Mouse (Mus musculus): ENCODE results near the gene Zfp189.
A peak's percentile ranks its signal among the peaks of the same experiment; 100 is the strongest.
"Not testable (repeated sequence)": the region's sequence is repeated elsewhere in the genome, so short reads cannot be mapped to it uniquely, and the experiment has no call there.

Gene Zfp189

DNA sequence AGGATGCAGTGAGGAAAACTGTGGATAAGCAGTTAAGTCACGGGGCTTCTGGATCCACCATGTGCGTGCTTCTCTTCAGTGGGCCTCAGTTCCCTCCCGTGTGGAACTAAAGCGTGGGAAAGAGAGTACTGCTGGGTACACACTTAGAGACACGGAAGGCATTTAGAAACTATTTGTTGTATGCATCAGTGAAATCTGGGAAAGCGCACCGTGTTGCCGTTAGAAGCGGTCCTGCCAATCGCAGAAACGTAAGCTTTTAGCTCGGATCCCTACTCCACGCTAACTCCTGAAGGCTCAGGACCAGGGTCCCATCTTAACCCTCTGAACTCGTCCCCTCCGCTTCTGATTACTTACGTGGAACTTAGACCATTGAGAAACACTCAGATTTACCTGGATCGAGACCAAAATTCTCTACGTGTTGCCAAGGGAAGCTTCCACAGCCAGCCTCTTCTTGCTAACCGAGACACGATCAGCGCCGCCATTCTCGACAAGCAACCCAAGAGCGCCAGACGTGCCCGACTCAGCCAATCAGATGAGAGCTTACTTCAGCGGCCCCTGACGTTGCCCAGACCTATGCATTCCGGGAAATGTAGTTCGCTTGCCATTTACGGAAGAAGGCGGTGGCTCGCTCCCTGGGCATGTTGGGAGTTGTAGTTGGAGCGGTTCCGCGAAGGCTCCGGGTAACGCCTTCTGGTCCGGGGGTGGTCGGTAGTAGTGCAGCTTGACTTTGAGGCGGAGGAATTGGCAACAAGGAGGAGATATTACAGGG, at the start of gene Zfp189, which contains the start of gene Mrpl50:
TSS of gene Zfp189 (plus strand) at position 605 of the 769 bp plus-strand sequence.
TSS of gene Mrpl50 (minus strand) at position 522 of the 769 bp plus-strand sequence.
- peak; percentile 96 for DNase-seq (ENCODE audit: low spot score)

DNA sequence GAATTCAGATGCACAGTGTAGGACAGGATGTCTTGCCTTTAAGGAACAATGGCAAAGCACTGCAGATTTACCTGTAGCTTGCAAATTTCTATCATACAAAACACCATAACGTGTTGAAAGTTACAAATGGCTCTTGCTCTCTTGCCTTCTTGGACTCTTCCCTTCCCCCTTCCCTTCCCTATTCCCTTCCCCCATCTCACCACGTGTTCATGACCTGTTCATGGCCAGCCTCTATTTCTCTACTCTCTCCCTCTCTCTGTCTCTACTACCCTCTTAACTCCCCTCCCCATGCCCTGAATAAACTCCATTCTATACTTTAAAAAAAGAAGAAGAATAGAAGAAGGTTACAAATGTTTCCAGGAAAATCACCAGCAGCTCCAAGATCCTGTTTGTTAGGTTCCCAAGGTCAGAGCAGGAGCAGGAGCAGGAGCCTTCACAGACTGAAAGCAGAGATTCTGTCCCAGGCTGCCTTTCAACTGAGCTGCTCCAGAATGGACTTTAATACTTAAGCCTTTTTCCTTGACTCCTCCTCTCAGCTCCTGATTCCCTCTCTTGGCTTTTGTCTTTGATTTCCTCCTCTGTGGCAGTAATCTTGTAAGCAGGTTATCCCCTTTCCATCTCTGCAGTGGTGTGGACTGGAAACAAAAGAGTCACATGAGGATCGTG, 47.4 kb upstream of the Zfp189 start, which contains the start of gene Acnat1:
TSS of gene Acnat1 (minus strand) at position 478 of the 666 bp plus-strand sequence.
- DNase-seq (ENCODE audit: low spot score): no peak

DNA sequence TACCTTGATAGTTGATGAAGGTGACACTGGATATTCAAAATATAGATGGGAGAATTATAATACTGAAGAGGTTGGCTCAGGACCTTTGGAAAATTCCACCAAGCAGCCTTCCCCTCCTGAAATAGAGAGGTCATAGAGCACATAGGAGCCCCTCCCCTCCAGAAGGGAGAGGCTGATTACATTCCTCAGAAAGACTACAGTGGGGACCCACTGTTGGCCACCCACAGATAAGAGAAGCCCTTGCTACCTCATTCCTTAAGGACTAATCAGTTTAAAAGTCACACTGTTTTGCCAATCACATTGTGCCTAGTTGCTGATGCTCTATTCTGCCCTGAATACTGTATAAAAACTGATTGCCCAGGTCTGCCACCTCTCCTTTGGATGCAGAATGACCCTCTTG, 46.4 kb upstream of the Zfp189 start:
- no peak for DNase-seq (ENCODE audit: low spot score)

DNA sequence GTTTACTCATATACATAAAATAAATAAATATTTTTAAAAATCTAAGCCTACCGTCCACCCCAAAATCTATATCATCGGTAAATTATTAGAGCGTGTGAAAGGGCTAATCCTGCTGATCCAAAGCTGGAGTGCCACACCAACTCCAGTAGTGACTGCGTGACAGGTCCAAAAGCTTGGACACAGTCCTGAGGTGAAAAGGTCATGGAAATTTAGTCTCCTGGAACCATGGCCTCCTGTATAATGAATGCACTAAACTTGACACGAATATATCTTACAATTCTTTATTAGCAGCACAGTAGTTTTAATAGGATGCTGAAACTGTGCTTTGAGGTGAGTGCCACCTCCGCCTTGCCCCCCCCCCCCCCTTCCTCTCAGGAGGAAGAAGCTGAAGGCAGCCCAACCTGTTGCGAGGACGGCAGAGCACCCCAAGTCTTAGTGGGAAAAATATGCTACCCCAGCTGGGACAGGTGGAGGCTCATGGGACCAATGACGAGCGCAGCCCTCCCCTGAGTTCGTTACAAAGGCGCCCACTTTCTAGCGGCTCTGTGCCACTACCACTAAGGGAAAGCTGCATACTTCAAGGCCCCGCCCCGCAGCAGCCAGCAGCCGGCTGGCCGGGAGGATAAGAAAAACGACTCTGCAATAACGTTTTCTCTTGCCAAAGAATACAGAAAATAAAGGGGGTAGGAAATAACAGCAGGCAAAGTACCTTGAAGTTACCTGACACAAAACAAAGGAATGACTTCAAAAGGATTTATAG, 42.7 kb upstream of the Zfp189 start:
- no peak for DNase-seq (ENCODE audit: low spot score)

DNA sequence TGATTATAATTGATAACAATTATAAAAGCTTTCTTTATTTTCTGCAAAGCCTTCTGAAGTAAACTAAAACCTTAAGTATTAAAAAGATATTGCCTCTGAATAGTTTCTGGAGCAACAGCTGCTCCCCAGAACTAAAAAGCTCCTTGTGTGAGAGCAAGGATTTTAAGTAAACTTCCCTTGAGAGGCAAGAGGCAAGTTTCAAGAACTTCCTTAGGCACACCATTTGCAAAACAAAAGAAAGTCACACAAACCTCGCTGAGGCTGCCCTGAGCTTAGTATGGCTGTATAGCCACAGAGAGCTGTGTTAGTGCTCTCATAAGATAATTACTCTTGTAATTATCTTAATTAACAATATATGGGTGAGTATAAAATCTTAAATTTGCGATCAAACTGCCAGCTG, 41.9 kb upstream of the Zfp189 start:
- not testable (repeated sequence) for DNase-seq (ENCODE audit: low spot score)

DNA sequence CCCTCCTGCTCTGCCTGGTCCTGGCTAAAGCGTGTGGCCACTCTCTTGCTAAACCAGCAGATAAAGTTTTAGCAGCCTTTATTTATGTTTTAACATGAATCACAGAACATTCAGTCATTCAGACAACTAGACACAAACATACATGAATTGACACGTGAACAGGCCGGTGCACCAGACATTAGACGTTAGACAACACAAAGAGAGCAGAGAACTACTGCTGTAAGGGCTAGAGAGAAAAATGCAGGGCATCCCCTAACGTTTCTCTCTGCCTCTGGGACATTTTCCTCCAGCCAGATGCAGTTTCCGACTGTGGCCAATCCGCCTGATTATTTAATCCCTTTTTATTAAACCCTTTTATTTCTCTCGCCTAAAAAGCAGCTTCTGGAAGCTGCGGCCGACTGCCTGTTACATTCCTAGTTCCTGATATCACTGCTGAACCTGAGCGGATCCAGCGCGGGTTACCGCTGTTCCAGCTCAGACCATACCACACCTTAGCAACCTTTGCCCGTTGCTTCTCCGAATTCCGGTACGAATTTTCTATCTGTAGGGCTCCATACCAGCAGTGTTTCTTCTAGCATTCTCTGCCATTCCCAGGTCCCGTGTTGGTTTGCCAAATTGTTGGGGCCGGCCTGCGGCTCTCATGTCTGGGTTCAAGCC, 40.7 kb upstream of the Zfp189 start:
- no peak for DNase-seq (ENCODE audit: low spot score)

DNA sequence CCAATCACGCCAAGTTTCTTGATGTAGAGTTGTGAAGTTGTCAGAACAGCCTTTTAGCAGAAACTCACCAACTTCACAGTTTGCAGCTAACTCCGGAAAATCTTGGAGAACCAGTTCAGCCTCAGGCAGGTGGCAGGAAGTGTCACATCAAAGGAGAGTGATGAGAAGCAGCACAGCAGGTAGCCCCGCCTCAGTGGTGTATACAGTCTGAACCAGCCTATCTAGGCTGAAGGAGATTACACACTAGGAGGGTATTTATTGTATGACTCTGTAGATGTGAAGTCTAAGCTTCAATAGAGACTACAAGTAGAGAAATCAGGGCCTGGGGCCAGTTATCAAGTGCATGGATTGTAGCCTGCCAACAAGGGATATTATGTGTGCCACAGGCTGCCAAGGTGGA, 40.1 kb upstream of the Zfp189 start:
- DNase-seq (ENCODE audit: low spot score): no peak

DNA sequence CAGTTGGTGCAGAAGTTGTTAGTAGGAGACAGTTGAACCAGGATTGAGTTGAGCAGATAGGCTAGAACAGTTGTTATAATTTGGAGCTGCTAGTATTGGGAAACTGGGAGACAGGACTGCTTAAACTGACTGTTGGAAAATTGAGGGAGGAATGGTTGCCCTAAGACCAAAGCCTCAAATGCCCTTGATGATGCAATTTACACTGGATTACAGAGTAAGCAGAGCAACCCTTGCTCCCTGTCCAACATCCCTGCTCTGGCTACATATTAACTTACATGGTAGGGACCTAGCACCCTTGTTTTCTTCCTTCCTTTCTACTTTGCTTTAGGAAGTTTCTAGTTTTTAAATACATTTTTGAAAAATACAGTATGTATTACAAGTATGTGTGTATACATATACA, 35.5 kb upstream of the Zfp189 start:
- no peak for DNase-seq (ENCODE audit: low spot score)

DNA sequence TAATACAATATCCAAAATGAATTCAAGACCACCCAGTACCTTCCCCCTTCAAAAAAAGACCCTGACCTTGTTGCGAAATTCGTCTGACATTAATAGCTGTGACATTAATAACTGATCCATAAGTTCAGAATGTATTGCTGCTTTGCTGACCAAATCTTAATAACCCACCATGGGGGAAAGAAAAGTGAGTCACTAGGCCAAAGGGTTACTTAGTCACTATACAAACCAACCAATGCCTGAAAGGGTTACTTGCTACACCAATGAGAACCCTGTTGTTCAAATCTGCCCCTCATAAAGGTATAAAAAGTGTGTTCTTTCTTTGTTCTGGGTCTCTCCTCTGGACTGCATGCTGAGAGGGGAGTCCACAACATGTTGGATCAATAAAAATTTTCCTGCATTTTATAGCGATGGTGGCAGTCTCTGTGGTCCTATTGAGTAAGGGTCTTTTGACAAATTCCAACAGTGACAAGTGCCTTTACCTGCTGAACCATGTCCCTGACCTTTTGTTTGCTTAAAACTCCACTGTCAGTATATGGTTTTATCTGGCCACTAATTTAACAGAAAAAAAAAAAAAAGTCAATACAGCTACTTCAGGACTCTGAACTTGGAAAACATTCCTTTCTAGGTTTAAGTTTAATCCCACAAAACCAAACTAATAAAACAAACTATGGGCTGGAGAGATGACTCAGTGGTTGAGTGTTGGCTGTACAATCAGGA, 34.9 kb upstream of the Zfp189 start:
- not testable (repeated sequence) for DNase-seq (ENCODE audit: low spot score)

DNA sequence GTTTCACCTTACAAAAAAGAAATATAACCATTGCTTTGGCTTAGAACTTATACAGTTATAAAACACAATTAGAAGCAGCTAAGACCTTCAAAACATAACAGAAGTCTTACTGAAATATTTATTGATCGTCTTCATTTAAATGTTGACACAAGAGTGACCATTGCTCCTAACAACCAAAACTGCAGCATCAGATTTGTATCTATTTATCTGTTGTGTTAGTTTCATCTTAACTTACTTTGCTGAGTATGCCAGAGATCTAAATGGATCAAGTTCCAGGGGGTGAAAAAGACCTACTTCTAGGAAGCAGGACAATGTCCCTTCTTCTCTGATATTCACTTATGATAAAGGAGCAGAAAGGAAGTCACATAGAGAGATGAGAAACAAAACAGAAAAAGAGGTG, 17.4 kb upstream of the Zfp189 start:
- DNase-seq (ENCODE audit: low spot score): no peak

DNA sequence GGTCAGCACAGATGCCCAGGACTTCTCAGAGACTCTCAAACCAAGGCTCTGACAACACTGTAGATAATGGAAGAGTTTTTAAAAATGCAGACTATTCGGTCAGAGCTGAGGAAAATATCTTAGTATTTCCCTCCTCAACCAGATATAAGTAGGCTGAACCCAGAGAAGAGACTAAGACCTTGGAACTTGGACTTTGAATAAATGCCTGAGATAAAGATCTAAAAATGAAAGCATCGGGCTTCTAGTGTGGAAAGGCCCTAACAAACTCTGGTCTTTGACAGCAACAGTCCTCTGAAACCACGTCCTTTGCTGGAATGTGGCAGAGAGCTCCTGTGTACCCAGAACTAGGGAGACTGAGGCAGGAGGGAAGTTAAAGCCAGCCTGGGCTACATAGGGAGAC, 14.6 kb upstream of the Zfp189 start, which contains the start of gene Baat:
TSS of gene Baat (minus strand) at position 172 of the 400 bp plus-strand sequence.
- DNase-seq (ENCODE audit: low spot score): no peak

DNA sequence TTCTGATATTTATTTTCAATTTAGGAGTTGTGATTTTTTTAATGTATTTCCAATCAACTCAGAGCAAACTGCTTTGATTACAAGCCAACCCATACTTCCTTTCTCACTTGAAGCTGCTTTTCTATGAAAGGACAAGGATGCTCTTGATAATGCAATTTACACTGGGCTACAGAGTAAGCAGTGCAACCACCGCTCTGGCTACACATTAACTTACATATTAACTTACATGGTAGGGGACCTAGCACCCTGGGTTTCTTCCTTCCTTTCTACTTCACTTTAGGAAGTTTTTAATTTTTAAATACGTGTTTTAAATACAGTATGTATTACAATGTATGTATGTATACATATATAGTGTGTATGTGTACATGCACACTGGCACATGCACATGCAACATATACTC, 11.8 kb upstream of the Zfp189 start:
- DNase-seq (ENCODE audit: low spot score): no peak

DNA sequence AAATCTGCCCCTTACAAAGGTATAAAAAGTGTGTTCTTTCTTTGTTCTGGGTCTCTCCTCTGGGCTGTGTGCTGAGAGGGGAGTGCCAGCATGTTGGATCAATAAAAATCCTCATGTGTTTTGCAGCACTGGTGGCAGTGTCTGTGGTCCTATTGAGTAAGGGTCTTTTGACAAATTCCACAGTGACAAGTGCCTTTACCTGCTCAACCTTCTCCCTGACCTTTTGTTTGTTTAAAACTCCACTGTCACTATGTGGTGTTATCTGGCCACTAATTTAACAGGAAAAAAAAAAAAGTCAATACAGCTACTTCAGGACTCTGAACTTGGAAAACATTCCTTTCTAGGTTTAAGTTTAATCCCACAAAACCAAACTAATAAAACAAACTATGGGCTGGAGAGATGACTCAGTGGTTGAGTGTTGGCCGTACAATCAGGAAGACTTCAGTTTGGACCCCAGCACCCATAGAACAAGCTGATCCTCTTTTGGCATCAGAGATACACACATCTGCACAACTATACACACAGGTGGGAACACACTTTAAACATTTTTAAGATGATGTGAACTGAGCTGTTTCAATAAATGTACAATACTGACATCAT, 10.6 kb upstream of the Zfp189 start:
- DNase-seq (ENCODE audit: low spot score): not testable (repeated sequence)

DNA sequence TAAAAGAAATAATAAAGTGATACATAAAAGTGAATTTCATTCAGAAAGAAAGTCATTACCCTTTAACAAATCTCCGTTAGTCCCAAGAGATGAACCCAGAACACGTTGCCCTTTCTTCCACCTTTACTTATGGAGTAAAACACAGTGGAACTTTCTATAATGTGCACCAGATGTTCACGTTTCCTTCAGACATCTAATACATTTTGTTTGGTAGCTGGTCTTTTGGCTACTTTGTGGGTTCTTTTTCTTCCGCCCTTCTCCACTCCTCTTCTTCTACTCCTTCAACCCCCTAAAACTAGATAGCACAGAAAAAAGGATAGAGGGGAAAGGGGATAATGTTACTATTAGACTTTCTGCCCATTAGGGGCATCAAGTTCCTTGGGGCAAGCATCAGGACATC, 8.3 kb upstream of the Zfp189 start:
- DNase-seq (ENCODE audit: low spot score): no peak

DNA sequence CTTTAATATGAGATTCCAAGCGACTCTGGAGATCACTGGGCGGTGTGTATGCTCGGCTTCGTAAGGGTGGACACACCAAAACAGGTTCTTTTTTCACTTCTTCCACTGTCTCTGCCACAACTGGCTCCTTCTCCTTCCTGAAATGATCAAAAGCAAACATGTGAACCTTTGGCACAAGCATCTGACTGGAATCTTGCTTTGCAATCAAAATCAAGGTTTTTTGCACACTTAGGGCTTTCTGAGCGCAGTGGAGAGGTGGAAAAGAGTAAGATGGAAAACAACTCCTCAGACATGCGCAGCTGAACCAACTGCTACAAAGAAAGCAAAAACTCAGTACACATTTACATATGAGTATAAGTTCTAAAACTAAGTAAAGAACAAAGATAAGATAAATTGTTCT, 6.5 kb upstream of the Zfp189 start:
- DNase-seq (ENCODE audit: low spot score): no peak

DNA sequence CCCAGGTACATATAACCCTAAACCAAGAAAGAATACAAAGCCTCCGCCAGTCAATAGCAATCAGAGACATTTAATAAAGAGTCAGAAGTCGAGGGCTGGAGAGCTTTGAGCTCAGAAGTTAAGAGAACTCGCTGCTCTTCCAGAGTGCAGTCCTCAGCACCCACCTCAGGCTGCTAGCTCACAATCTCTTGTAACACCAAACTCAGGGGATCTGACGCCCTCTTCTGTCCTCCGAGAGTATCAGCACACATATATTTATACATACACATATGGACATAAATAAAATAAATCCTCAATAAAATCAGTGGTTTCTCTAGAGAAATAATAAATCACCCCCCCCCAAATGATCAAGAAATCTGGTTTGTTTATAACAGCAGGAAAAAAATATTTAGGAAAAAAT, 1.5 kb upstream of the Zfp189 start:
- no peak for DNase-seq (ENCODE audit: low spot score)

DNA sequence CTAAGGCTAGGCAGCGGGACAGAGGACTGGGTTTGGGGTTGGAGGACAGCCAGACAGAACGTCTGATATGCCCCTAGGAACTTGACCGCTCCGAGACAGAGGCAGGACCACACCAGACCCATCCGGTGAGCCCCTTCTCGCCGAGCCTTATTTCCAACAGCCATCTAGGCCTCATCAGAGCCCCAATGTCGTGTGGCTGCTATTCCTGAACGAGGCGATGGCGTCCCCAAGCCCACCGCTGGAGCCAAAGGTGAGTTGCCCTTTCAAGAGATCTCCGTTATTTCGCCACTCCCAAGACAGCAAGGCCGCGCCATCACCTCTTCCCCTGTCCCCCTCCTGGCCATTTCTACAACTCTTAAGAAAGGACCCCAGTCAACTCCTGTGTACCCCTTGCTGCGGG, 370 bp downstream of the Zfp189 start:
- no peak for DNase-seq (ENCODE audit: low spot score)

DNA sequence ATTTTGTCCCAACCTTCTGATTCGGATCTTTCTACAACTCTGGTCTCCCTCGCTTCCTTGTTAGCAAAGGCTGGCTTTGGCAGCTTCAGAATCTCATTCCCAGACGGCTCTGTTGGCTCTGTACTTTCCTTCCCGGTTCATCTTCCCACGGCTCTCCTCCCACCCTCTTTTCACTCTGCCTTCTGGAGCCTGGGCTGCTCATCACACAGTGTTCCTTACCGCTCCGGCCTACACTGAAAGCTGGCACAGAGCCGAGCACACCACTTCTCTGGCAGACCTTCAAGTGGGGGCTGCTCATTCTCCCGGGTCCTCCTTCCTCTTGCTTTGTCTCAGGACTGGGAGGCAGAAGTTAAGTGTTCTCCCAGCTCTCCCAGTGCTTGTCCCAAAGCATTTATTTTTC, 1.6 kb downstream of the Zfp189 start:
- DNase-seq (ENCODE audit: low spot score): peak; percentile 72

DNA sequence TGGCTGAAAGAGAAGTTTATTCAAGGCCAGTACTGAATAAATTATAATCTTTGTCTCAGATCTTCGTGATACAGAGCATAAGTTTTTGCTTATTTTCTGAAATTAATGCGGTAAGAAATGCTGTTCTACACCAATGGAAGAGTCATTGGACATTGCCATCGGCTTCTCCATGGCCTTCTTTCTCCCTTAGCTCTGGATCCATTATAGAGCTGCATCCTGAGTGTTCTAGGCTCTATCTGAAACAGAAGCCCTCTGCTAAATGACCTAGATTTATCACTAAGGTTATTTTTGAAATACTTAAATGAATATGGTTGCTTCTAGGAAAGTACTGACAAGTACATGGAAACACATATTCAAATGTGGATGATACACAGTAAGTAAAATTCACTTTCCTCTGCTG, 14.1 kb downstream of the Zfp189 start:
- no peak for DNase-seq (ENCODE audit: low spot score)

DNA sequence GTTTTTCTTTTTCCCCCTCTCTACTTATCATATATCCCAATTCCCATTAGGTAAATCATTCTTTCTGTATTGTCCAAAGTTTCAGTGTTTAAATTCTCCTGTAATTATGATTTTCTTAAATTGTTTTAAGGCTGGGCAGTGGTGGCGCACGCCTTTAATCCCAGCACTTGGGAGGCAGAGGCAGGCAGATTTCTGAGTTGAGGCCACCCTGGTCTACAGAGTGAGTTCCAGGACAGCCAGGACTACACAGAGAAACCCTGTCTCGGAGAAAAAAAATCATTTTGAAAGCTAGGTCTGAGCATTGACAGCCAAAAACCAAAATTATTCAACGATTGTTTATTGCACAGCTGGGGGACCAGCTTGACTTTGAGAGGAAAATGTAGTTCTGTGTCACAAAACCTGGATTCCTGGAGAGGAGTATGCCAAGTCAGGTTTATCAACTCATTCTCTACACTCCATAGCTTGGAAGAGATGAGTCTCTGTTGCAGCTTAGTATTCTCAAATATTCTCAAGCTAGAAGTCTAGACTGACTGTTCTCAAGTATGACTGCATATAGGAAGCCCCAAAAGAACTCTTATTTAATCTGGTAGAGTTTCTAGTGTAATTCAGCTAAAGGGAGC, 14.8 kb downstream of the Zfp189 start:
- DNase-seq (ENCODE audit: low spot score): no peak

DNA sequence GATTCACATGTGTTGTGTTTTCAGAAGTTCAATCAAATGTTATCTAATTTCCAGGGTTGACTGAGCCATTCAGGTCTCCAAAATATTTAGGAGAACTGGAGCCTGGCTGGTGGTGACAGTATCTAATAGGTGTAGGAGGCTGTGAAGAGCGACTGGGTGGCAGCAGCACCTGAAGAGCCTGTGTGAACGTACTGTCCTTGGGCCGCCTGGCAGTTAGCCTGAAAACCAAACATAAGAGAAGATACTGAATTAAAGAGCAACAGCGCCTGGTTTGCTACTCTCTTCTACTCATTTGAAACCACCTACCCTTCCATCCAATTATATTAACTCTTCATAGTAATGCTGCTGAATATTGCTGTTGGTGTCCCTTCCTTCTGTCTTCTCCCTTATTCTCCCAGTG, 15.7 kb downstream of the Zfp189 start:
- no peak for DNase-seq (ENCODE audit: low spot score)
